Mouse (Mus musculus) myocyte (in vitro differentiated cells): ENCODE data around the gene Avl9.

ENCODE experiments used
- CEBPB ChIP-seq: IDR thresholded peaks from 2 replicates; pipeline ENCODE4 v1.6.1; 2011; ENCODE audit warnings: mild to moderate bottlenecking, moderate library complexity; ENCODE audit not compliant: poor library complexity, insufficient read depth, severe bottlenecking
- E2F4 ChIP-seq: IDR thresholded peaks from one replicate; pipeline ENCODE4 v1.6.1; 2011; ENCODE audit warnings: mild to moderate bottlenecking, control low read depth, moderate library complexity; ENCODE audit not compliant: insufficient read depth
- MYOG ChIP-seq, 3 experiments: IDR thresholded peaks; one replicate each; pipeline ENCODE4 v1.6.1; 2011; ENCODE audit warnings: control low read depth in 2 of 3, low read depth in 2 of 3, mild to moderate bottlenecking in 2 of 3; ENCODE audit not compliant: insufficient read length in 2 of 3, control insufficient read depth in 1 of 3, insufficient read depth in 1 of 3
- POLR2A ChIP-seq: IDR thresholded peaks from one replicate; pipeline ENCODE4 v1.6.1; 2011; ENCODE audit warnings: low read depth, mild to moderate bottlenecking, control low read depth, moderate library complexity; ENCODE audit not compliant: insufficient read length
- POLR2AphosphoS2 ChIP-seq: IDR thresholded peaks from one replicate; pipeline ENCODE4 v1.6.1; 2011; ENCODE audit warnings: low read depth, control low read depth; ENCODE audit not compliant: insufficient read length
- REST ChIP-seq: IDR thresholded peaks from one replicate; pipeline ENCODE4 v1.6.1; 2011; ENCODE audit warnings: mild to moderate bottlenecking, control low read depth, moderate library complexity; ENCODE audit not compliant: insufficient read depth, insufficient read length
- SRF ChIP-seq: IDR thresholded peaks from one replicate; pipeline ENCODE4 v1.6.1; 2011; ENCODE audit warnings: low read depth; ENCODE audit not compliant: control insufficient read depth, insufficient read length
- TCF12 ChIP-seq: IDR thresholded peaks from one replicate; pipeline ENCODE4 v1.6.1; 2011; ENCODE audit warnings: mild to moderate bottlenecking, control low read depth; ENCODE audit not compliant: poor library complexity, insufficient read depth, severe bottlenecking
- TCF3 ChIP-seq: IDR thresholded peaks from one replicate; pipeline ENCODE4 v1.6.1; 2011; ENCODE audit warnings: low read depth, control low read depth; ENCODE audit not compliant: insufficient read length
- USF1 ChIP-seq: IDR thresholded peaks from one replicate; pipeline ENCODE4 v1.6.1; 2011; ENCODE audit warnings: low read depth, mild to moderate bottlenecking, control low read depth, moderate library complexity

DNA sequence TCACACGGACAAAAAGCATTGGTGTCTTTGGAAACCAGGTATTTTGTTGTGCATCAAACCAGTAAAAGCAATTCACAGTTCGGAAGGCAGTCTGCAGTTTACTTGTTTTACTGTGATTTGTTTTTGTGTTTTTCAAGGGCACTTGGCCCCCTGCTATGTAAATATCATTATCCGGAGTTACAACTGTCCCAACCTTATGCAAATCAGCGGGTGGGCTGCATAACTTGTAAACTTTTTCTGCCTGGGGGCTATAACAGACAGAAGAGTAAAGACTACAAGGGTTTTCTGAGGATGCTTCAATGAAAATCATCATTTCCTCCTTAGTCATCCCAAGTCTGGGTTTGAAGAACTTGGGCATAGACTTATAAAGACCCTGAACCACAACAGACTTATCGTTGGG, 64.9 kb downstream of the Avl9 start:
- TF ChIP-seq E2F4 = no peak
- TF ChIP-seq POLR2A = no peak
- no peak for TF ChIP-seq REST
- TF ChIP-seq USF1 = no peak
- TF ChIP-seq TCF3 = no peak
- TF ChIP-seq MYOG (IDR thresholded peaks at IDR 0.05; ENCODE audit: control insufficient read depth in 1 of 3, insufficient read depth in 1 of 3, insufficient read length in 2 of 3, low read depth in 2 of 3) = no peak
- no peak for TF ChIP-seq TCF12
- no peak for TF ChIP-seq SRF
- no peak for TF ChIP-seq POLR2AphosphoS2
- no peak for TF ChIP-seq CEBPB
